Mouse (Mus musculus): ENCODE data around the gene Slco1a5.
"Not testable (repeated sequence)": the region's sequence is repeated elsewhere in the genome, so short reads cannot be mapped to it uniquely, and the experiment has no call there.

The Slco1a5 gene

DNA sequence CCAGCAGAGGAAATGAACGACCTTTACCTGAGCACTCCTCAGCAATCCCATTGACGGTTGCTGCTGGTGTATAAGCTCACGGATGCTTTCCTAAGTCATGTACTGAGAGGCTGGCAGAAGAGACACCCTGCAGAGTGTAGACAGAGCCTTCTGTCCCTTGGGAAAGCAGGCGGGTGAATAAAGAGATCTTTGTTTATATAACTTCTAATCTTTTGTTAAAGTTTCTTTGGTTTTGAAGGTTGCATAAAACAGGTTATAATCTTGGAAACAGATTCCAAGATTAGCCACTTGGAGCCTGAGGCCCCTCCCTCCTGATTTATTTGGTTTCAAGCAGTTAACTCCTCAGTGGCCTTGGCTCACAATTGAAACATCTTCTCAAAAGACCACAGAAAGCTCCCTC lies at the start of gene Slco1a5:
Slco1a5 (minus strand) TSS at position 101 of the 400 bp plus-strand sequence.
- DNase-seq: no peak

DNA sequence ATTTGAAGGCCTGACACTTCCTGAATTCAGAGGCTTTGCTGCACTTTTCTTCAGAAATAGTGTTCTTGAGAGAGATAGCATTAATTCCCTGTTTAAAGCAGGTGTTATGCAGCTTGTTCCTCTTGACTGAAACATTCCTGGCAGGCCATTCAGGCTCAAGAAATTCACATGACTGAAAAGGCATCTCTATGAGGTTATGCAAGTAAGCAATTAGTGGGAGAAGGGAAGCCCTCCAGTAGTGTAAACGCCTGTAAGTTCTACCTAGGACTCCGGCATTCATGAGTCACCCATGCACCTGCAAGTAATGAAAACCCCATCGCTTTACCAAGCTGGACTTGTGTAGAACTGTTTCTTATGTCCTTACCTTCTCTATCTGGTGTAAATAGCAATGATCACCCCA lies 46.8 kb upstream of the Slco1a5 start:
- no peak for DNase-seq

DNA sequence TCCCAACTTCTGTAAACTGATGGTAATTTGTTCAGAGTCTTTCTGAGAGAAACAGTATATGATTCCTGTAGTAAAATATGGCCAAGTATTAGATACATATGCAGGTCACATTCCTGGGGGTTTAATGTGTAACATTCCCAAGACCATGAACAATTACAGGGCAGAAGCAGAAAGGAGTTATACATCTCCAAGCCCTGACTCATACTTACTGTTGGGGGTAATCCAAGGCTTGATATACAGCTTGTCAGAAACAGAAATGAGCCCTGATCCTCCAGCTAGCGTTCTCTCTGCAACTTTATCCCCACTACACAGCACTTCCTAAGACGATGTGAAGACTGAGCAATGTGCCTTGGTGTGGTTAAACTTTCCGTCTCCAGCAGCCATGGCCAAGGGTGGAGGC lies 44.8 kb upstream of the Slco1a5 start:
- DNase-seq: no peak

DNA sequence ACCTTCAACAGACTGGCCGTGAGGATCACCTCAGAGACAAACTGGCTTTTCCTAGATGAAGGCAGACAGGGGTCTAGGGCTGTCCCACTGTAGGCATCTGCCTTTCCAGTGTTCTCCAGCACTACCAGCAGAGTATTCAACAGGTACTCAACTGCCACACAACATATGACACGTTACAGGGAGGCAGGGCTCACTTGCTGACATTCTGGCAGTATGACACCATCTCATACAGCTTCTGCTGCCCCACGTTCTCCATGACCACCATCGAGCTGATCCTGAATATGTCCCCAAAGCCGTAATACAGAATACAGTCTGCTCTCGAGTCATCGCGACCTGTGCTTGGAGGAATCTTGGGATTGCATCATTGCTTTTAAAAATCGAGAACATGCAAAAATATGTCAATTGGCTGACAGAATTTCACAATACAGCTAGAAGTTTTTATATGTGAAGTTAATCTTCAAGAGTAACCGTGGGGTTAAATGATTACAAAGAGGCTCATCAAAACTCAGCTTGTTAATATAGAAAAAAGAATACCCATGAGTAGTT lies 43.8 kb upstream of the Slco1a5 start:
- DNase-seq: no peak

DNA sequence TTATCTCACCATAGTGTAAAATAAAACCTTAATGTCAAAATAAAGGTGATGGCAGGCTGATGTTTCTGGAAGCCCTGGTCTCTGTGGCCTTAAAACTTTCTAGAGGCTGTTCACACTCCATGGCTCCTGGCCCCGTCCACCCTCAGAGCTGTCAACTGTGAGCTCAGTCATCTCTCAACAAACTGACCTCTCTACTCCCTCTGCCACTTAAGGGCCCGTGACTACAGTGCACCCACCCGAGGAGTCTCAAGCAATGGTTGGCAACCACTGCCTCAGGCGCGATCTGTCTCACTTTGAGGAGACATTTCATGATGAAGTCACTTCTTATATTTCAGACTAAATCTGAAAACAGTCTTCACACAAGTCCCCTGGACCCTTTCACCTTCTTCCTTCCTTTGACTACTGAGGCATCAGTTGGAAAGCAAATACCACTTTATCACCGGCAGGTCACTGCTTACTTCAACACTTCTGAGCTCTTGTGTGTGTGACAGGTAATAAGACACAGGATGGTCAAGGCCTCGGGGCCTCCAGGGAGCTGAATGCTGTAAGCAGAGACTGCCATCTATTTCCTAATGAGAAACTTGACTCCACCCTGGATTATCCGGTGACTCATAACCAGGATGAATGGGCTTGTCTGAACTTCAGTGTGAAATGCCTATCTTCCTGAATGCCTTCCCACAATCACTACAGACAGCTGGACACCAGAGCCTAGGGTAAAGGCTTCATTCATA lies 43.1 kb upstream of the Slco1a5 start:
- DNase-seq: no peak

DNA sequence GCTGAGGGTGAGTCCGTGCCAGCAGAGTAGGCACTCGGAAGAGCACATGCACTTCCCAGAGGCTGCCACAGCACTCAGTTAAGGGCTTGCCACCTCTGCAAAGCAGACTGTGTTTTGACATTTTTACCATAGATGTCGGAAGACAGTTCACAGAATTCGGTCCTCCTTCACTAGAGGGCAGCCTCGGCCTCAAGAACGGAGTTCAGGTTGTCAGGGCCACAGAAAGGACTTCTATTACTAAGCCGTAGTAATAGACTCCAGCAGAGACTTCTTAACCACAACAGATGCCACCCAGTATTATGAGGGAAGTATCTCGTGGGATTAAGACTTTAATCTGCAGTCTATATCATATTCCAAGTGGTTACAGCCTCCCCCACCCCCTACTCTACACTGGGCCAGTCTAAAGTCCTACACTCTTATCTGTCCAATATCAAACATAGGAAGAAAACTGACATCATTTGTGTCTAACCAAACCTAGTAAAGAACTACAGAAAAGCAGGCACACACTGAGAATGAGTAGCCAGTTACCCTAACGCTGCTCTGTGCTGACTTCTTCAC lies 40.3 kb upstream of the Slco1a5 start:
- peak; percentile 11 for DNase-seq

DNA sequence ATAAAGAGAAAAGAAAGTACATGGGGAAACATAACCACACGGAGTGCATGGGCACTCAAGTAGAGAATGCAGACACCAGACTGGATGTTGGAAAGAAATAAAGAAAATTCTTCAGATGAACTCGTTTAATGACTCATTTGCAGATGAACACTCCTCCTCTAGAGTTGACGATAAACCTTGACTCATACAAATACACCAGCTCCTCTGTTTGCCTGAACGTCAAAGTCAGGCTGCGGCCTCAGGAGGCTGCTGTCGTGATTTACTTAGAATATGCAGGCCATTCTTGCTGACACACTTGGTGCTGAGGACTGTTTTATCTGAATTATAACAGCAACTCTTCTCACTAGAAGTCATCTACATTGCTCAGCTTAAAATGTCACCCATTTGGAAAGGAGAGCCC lies 39.3 kb upstream of the Slco1a5 start:
- DNase-seq: no peak

DNA sequence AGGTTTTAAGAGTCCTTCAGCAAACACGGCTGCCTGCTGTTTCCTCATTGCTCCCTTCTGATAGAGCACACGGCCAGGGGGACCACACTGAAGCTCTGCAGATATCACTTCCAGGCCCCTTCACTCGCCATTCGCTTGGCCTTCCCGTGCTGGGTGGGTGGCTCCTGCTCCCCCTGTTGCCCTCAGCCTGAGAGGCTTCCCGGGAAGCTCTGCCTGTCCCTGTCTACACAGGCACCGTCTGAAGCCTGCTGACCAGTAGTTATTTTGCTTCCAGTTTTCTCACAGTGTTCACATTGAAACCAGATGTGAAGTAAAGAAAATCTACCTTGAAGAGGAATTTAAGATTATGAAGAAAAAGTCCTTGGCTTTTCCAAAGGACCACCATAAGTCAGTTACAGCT lies 34.3 kb upstream of the Slco1a5 start:
- no peak for DNase-seq

DNA sequence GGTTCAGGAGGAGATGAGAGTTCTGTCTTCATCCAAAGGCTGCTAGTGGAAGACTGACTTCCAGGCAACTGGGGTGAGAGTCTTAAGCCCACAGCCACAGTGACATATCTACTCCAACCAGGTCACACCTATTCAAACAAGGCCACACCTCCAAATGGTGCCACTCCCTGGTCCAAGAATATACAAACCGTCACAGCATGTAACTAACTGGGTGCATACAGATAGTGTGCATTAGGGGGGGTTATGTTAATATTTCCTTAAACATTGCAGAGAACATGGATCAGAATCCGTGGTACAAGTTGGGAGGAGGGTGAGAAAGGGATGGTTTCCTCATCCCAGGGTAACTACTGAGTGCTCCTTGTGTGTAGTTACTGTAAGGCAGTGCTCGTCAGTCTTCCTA lies 29.3 kb upstream of the Slco1a5 start:
- DNase-seq: not testable (repeated sequence)

DNA sequence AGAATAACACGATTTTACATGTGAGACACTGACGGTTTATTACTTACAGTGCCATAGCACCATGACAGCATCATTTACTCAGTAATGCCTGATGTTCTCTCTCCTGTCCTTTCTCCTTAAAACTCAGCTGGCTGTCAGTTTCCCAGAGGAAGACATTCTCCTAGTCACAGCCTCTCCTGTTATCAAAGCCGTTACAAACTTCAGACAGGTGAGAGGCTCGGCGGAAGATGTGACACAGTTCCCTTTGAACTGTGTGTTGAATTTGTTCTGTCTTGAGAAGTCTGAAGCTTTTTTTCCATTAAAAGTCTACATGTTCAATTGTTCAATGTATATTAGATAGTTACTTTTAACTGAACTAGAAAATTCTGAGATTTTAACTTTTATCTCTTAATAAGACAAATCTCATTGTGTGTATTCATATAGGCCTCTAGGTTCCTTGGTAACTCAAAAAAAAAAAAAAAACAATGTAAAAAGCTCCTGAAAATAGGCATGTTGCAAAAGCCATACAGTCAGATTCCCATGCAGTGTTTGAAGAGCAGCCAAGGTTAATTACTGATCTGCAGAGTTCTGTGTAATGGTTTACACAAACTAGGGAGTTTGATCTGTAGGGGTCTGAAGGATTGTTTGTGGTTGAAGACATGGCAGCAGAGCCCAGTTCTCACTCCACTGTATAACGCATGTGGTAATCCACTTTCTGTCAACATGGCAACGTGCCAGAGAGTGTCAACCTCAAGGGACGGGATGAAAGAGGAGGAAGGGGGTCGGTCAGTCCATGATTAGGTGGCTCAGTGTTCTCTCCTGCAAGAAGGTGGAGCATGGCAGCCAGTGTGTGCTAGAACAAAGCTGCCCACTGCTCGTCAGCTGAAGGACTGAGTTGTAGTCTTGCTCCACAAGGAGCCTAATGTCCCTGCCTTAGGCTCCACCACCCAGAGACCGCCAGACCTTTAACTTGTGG lies 24.9 kb upstream of the Slco1a5 start:
- peak; percentile 21 for DNase-seq

DNA sequence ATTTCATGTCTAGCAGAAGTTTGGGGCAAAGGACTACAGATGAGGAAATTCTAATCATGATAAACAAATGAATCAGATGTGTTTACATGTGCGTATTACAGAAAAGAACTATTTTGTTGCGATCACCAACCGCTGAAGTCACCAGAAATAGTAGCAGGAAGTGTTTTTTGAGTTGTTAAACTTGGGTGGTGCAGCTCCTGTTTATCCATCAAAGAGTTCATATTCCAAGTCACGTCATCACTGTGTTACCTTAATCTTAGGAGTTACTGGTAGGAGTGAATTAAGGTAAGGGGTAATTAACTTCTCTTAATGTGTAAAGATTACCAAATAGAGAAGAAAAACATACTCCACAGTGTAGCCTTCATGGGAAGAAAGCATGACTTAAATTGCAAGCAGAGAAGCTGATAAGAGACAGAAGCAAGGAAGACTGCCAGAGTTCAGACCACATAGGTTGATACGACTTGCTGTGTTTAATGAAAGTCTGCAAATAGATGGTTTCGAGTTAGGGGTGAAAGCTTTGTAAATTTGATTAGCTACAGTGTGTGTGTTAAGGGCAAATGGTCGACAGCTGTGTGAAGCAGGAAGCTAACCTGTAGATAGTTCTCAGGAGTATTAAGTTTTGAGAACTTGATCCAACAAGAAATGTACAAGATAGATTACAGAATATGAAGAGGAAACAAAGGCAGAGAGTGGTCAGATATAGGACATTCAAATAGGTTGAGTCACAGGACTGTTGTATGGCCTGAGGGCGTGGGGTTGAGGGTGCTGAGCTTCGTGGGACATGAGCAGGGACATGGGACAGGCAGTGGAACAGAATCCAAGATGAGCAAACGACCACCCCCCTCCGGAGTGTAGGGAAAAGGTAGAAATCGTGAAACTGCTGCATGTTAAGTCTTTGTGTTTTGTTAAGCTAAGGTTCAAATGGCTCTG lies 23.7 kb upstream of the Slco1a5 start:
- DNase-seq: no peak

DNA sequence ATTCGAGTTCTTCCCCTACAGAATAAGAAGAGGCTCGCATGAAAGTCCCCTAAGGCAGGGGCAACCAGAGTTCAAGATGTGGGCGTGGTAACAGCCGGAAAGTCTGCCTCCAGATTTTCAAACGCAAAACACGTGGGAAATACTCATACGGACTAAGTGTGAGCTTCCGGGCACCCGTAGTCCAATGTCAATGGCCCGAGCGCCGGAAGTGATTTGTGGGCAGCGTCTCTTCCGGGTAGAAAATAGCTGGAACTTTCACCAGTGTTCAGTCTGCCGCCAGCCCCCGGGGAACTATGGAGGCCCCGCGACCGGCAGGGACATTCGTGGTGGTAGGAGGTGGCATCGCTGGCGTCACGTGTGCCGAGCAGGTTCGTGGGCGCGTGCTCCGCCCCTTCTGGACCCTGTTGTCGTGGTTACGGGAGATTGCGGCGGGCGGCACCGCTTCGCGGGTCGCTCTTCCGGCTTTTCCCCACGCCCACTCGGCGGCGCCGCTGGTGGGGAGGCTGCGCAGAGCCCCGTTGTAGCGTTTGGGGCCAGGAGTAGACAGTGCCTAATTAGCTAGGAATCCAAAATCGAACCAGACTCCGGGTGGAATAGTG lies 22.8 kb upstream of the Slco1a5 start, which contains the start of gene Pyroxd1:
Pyroxd1 (plus strand) TSS at position 215 of the 599 bp plus-strand sequence.
- peak; percentile 90 for DNase-seq

DNA sequence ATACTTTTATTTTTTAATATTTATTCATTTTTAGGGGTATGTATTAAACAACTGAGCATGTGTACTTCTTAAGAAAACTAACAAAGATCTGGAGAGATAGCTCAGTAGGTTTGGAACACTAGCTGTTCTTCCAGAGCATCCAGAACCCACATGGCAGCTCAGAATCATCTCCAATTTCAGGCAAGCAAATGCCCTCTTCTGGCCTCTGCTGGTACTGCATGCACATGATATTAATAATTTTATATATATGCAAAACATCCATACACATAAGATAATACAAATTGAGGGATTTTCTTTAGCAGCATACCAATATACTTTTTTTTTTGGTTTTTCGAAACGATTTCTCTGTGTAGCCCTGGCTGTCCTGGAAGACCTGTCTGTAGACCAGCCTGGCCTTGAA lies 20.8 kb upstream of the Slco1a5 start:
- peak; percentile 54 for DNase-seq

DNA sequence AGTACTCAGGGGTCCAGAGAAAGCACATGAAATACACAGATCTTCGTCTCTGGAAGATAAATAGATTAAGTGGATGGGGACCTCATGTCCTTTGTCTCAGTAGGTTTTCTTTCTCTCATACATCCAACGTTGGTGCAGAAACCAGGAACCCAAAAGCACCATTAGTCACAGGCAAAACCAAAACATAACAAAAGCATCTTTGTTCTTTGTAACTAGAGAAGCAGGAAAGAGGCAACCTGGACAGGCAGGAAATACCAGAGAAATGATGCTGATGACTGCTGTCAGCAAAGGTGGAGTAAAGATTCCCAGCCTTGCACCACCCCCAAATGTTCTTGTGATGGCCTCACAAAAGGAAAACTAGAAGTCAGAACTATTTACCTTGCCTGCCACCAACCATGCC lies 16.8 kb upstream of the Slco1a5 start:
- no peak for DNase-seq

DNA sequence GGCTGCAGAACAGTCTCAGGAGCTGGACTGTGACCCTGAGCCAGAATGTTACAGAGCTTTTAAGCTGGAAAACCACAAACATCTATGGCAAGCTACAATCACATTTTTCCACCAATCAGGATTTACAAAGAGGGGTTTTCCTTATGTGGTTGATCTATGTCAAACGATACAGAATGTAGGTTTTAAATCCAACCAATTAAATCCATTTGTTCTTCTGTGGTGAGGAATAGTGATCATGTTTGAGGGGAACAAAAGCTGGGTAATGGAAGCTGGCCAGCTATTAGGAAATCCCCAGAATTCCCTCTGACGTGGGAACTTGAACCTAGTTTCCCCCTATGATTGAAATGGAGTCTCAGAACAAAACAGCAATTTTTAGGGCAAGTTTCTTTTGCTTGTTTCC lies 16.2 kb upstream of the Slco1a5 start:
- no peak for DNase-seq

DNA sequence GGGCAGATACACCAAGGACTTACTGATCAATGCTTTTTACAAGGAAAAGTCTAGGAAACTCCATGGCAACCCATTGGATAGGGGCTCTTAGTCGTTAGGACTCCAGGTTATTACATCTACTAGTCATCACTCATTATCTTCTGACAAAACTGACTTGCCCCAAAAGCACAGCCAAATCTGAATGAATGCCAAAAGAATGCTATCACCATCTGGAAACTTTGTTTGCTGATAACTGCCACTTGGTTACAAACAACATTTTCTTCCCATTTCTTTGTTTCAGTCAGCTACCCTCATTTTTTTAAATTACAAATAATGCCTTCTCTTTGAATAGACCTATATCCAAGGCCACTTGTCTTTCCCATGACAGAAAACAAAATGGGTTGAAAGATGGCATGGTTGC lies 6.4 kb upstream of the Slco1a5 start:
- DNase-seq: no peak

DNA sequence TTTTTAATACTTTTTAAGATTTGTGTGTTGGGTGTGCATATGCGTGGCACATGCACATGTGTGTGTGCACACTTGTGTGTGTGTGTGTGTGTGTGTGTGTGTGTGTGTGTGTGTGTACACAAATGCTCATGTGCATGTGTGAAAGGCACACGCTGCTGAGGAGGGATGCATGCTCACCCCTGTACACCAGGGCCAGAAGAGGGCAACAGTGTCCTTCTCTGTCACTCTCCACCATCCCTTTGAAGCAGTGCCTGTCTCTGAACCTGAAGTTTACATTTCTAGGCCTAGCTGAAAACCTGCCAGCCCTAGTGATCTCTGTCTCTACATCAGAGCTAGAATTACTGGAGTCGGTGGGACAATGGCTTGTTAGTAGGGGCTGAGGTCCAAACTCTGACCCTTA lies 3.8 kb upstream of the Slco1a5 start:
- no peak for DNase-seq

DNA sequence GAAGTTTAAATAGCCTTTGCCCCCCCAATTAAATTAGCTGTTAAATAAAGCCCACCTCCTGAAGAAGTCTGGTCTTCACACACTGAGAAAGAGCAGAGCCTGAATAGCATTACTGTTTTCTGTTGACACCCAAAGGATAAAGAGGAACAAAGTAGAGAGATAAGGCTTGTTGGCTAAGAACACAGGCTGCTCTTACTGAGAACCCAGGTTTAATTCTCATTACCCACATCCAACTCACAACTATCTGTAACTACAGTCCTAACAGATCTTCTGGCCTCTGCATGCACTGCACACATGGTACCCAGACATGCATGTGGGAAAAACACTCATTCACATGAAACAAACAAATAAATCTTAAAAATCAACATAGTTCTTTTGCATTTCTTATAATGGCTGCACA lies 5.7 kb downstream of the Slco1a5 start:
- no peak for DNase-seq

DNA sequence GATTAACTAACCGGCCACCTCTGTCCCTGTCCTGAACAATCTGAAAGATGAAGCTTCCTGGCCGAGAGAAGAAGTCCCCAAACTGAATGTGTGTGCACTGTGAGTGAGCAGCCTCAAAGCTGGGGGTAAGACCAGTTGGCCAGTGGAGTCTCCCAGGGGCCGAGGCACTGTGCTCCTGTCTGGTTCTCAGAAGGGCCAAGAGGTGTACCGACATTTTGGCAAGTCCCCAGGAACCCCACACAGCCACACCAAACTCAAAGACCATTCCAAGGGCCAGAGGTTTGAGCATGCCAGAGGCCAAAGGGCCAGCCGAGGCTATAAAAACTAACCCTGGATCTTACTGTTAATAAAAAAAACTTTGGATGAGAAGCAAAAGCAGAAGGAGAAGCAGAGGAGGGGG lies 8.5 kb downstream of the Slco1a5 start:
- DNase-seq: no peak

DNA sequence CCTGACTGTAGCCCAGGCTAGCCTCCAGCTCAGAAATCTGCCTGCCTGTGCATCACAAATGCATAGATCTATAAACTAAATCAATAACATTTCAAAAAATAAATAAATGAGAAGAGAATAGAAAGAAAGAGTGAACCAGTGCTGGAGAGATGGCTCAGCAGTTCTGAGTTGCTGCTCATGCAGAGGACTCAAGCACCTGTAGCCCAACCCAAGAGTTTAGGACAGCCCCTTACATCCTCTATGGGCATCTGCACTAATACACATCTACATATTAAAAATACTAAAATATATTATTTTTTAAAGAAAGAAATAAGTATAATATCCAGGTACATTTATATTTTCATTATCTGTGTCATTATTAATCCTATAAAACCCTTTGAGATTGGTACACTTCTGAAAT lies 17.7 kb downstream of the Slco1a5 start:
- DNase-seq: no peak

DNA sequence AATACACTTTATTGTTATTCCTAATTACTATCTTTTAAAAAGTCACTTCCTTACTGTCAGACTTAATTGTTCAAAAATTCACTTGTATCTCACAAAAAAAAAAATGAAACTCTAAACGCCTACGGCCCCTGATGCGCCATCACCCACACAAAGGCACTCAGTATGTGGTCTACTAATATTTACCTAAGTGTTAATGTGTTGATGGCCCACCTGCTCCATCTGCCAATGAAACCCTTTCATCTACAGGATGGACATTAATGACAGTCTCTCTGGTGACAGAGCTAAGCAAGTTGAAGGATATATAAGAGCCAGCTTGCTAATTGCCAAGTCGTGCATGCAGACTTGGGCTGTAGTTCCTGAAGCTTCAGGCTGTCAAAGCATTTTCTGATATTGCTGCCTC lies 24.7 kb downstream of the Slco1a5 start, which contains the start of gene Iapp:
Iapp (plus strand) TSS at position 326 of the 400 bp plus-strand sequence.
- no peak for DNase-seq

Measured in lung, postnatal 10 days (tissue).